Mouse (Mus musculus) hindbrain, embryonic 13.5 days (tissue): ENCODE measurements at regions not wholly inside any gene's neighbourhood (a gene's known extent, or its start where the extent isn't known, plus 50 kb on each side); places are given as distances from the start of the nearest gene placed in this dataset.

Experiments used
- ATAC-seq: fragments of 200-750 bp; cut with Nextera tagmentation; 2 replicates; pipeline ENCODE4 v1.8.0; 2017; ENCODE audit warnings: moderate TSS enrichment; ENCODE audit not compliant: low FRiP score
- H3K27ac ChIP-seq: fragments of 300-500 bp; sonication (generic); 2 replicates; pipeline ENCODE4 v1.5.1; 2015; ENCODE audit warnings: inconsistent platforms, mild to moderate bottlenecking, moderate library complexity
- H3K27me3 ChIP-seq: fragments of 300-500 bp; sonication (generic); 2 replicates; pipeline ENCODE4 v1.6.1; 2015; ENCODE audit warnings: mild to moderate bottlenecking, inconsistent platforms
- H3K36me3 ChIP-seq: fragments of 300-500 bp; sonication (generic); 2 replicates; pipeline ENCODE4 v1.6.1; 2015; ENCODE audit warnings: mild to moderate bottlenecking, inconsistent platforms
- H3K4me1 ChIP-seq: fragments of 300-500 bp; sonication (generic); replicated peaks from 2 replicates; pipeline ENCODE4 v1.6.1; 2015; ENCODE audit warnings: inconsistent platforms
- H3K4me2 ChIP-seq: fragments of 300-500 bp; sonication (generic); 2 replicates; pipeline ENCODE4 v1.6.1; 2015; ENCODE audit warnings: inconsistent platforms, mild to moderate bottlenecking, moderate library complexity
- H3K4me3 ChIP-seq: fragments of 300-500 bp; sonication (generic); 2 replicates; pipeline ENCODE4 v1.5.1; 2015; ENCODE audit warnings: mild to moderate bottlenecking, inconsistent platforms
- H3K9ac ChIP-seq: fragments of 300-500 bp; sonication (generic); 2 replicates; pipeline ENCODE4 v1.6.1; 2015; ENCODE audit warnings: mild to moderate bottlenecking, inconsistent platforms
- H3K9me3 ChIP-seq: fragments of 300-500 bp; sonication (generic); 2 replicates; pipeline ENCODE4 v1.6.1; 2016; ENCODE audit warnings: inconsistent platforms
- WGBS: fragments of 180-500 bp; shearing (Covaris S2); methylation state at CpG from one replicate; pipeline ENCODE4 v1.1.7; 2015; 5-methylcytosine and 5-hydroxymethylcytosine counted together

DNA sequence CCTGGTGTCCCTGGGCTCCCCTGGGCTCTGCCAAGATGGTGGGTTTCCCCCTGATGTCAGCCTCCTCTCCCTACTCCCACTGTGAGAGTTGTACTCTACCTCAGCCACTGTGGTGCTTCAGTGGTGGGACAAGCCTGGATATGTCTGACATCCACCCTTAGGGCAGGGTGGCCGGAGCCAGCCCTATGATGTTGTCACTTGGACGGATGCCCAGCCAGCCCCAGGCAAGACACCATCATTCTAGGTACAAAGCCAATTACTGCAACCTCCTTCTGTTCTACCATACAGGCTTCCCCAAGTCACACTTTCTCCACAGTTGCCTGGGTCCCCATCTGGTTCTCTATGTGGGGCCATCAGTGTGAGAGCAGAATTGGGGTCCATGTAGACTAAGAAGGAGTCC is 141.0 kb upstream of the Smim23 start:
- no peak overlapping the region for H3K27ac ChIP-seq
- no peak overlapping the region for H3K4me3 ChIP-seq
- H3K4me2 ChIP-seq: no peak overlapping the region
- no peaks in the 10 kb centered on the region for H3K9me3 ChIP-seq
- no peaks in the 10 kb centered on the region for H3K36me3 ChIP-seq
- no peaks in the 10 kb centered on the region for H3K27me3 ChIP-seq
- peaks cover 8% of the 10 kb centered on the region; the same call in 1 of the 2 replicates for H3K4me1 ChIP-seq
- ATAC-seq: no peak
- WGBS: 68% methylated on average over 2 of the region's 2 CpGs
- no peak overlapping the region for H3K9ac ChIP-seq

- Histone ChIP-seq H3K27ac (no peak overlapping the region), H3K9me3 (no peaks in the 10 kb centered on the region), H3K4me1 (peaks cover 8% of the 10 kb centered on the region; the same call in 1 of the 2 replicates), H3K4me2 (no peak overlapping the region), H3K9ac (no peak overlapping the region), H3K4me3 (no peak overlapping the region), H3K36me3 (no peaks in the 10 kb centered on the region), H3K27me3 (no peaks in the 10 kb centered on the region)
- 30% methylated on average over 6 of the region's 6 CpGs for WGBS
- ATAC-seq: no peak
Measured at GRCm38 (mm10) chr11:32963625-32964293, 139.4 kb upstream of the Smim23 start.

DNA sequence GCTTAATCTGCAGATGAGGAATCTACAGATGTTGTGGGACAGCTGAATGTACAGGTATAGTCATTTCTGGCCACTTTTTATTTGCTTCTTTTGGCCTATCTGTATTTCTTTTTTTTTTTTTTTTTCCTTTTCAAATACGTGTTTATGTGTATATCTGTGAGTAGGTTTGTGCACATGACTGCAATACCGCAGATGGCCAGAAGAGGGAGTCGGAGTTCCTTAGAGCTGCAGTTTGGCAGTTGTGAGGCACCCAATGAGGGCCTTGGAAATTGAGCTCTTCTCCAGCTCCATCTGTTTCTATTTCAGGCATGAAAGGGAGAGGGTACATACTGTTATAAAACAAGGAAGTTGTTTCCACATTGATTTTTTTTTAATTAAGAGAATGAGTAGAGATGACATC is 137.2 kb upstream of the Smim23 start:
- 79% methylated on average over 3 of the region's 3 CpGs for WGBS
- Histone ChIP-seq H3K36me3 (no peaks in the 10 kb centered on the region), H3K27ac (no peak overlapping the region), H3K4me1 (peaks cover 8% of the 10 kb centered on the region; the same call in 1 of the 2 replicates), H3K4me3 (no peak overlapping the region), H3K4me2 (no peak overlapping the region), H3K27me3 (0 out of 2 replicates have a peak, but pooled peaks cover 10% of the 10 kb centered on the region), H3K9me3 (no peaks in the 10 kb centered on the region), H3K9ac (no peak overlapping the region)
- ATAC-seq: no peak

- H3K4me2 ChIP-seq: no peak overlapping the region
- 0 out of 2 replicates have a peak, but pooled peaks cover 10% of the 10 kb centered on the region for H3K27me3 ChIP-seq
- H3K9me3 ChIP-seq: no peaks in the 10 kb centered on the region
- peaks cover 5% of the 10 kb centered on the region; the same call in 1 of the 2 replicates for H3K4me1 ChIP-seq
- WGBS: 71% methylated on average over 5 of the region's 5 CpGs
- H3K4me3 ChIP-seq: no peak overlapping the region
- H3K27ac ChIP-seq: no peak overlapping the region
- H3K9ac ChIP-seq: no peak overlapping the region
- no peaks in the 10 kb centered on the region for H3K36me3 ChIP-seq
- no peak for ATAC-seq
Measured at GRCm38 (mm10) chr11:32958961-32959360, 134.6 kb upstream of the Smim23 start.

GRCm38 (mm10) chr11:32956993-32957392 is 132.6 kb upstream of the Smim23 start:
- Histone ChIP-seq H3K9me3 (no peaks in the 10 kb centered on the region), H3K4me1 (no peaks in the 10 kb centered on the region), H3K27ac (no peak overlapping the region), H3K9ac (no peak overlapping the region), H3K36me3 (no peaks in the 10 kb centered on the region), H3K27me3 (0 out of 2 replicates have a peak, but pooled peaks cover 13% of the 10 kb centered on the region), H3K4me3 (no peak overlapping the region), H3K4me2 (no peak overlapping the region)
- ATAC-seq: peak; percentile 63; the same call in 1 of the 2 replicates
- 32% methylated on average over 7 of the region's 7 CpGs for WGBS

DNA sequence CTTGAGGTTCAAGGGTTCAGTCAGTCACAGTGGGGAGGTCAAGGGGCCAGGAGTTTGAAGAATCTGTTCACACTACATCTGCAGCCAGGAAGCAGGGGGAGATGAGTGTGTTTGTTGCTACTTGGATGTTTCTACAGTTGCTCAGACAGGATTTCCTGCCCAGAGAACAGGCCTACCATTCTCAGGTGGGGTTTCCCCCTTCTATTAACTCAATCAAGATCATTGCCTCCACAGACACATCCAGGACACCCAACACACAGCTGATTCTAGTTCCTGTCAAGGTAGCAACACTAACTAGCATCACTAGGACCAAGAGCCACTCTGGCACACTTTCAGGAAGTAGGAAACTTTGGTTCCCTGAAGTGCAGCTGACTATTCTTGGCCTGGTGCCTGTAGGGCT is 127.9 kb upstream of the Smim23 start:
- Histone ChIP-seq H3K9ac (no peak overlapping the region), H3K4me3 (no peak overlapping the region), H3K4me2 (no peak overlapping the region), H3K36me3 (no peaks in the 10 kb centered on the region), H3K27me3 (0 out of 2 replicates have a peak, but pooled peaks cover 3% of the 10 kb centered on the region), H3K9me3 (no peaks in the 10 kb centered on the region), H3K27ac (no peak overlapping the region), H3K4me1 (no peaks in the 10 kb centered on the region)
- ATAC-seq: no peak

DNA sequence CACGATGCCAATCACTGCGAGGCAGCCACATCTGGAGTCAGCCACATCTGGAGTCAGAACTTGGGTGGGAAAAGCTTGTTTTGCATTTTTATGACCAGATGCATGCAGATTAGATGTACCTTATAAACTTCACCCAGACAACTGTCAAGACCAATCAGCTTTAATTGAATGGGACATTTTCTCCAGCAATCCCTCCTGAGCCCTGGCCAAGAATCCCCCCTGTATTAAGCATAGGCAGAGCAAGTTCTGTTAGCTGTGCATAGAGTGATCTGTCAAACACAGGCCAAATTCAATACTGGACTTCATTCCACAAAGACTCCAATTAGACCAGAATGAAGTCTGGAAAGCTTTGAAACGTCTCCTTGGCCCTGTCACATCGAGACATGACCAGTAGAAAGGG is 123.7 kb upstream of the Smim23 start:
- Histone ChIP-seq H3K4me3 (no peak overlapping the region), H3K4me2 (no peak overlapping the region), H3K9ac (no peak overlapping the region), H3K27ac (no peak overlapping the region), H3K36me3 (no peaks in the 10 kb centered on the region), H3K9me3 (no peaks in the 10 kb centered on the region), H3K27me3 (no peaks in the 10 kb centered on the region), H3K4me1 (no peaks in the 10 kb centered on the region)
- WGBS: 75% methylated on average over 4 of the region's 4 CpGs
- ATAC-seq: no peak

DNA sequence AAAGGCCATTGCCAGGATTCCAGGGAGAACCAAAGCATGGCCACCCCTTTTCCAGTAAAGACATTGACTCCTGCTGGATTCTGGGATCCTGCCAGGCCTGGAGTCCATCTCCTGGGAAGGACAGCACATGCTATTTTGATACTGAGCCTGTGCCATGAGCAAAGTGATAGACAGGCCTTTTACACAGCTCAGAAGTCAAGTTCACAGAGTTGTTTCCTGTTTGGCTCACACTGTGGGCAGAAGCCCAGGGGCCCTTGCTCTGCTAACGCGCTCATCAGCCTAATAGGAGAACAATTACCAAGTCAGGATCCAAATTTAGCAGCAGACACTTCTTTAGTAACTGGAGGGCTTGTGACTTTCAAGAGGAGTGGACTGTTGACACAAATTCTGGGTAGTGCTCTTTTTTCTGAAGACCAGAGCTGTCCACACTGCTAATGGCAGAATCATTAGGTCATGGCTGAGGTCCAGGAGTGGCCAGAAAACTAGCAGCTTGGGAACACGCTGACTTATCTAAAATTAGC is 122.1 kb upstream of the Smim23 start:
- Histone ChIP-seq H3K9ac (no peak overlapping the region), H3K4me1 (peaks cover 5% of the 10 kb centered on the region), H3K36me3 (no peaks in the 10 kb centered on the region), H3K9me3 (no peaks in the 10 kb centered on the region), H3K27ac (no peak overlapping the region), H3K4me2 (no peak overlapping the region), H3K4me3 (no peak overlapping the region), H3K27me3 (no peaks in the 10 kb centered on the region)
- ATAC-seq: no peak
- WGBS: 77% methylated on average over 3 of the region's 3 CpGs

DNA sequence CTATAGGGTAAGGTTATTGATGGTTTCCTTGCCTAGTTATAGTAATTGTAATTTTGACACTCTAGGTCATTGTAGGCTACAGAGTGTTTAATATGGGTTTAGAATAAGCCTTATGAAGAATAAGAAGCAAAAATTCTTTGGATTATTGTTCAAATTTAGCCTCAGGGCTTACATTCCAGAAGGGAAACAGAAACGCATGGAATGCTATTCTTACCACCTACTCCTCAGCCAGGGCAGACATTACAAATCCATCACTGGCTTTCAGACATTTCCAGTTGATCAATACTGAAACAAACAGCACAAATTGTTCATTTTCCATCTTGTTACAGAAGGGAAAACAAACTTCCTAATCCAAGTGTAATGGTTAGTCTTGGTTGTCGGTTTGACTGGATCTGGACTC is 120.7 kb upstream of the Smim23 start:
- no peak overlapping the region for H3K27ac ChIP-seq
- H3K4me2 ChIP-seq: no peak overlapping the region
- no peaks in the 10 kb centered on the region for H3K9me3 ChIP-seq
- H3K36me3 ChIP-seq: no peaks in the 10 kb centered on the region
- no peak overlapping the region for H3K9ac ChIP-seq
- WGBS: 80% methylated on average over 2 of the region's 2 CpGs
- H3K4me3 ChIP-seq: no peak overlapping the region
- H3K27me3 ChIP-seq: no peaks in the 10 kb centered on the region
- peaks cover 8% of the 10 kb centered on the region for H3K4me1 ChIP-seq
- ATAC-seq: no peak

DNA sequence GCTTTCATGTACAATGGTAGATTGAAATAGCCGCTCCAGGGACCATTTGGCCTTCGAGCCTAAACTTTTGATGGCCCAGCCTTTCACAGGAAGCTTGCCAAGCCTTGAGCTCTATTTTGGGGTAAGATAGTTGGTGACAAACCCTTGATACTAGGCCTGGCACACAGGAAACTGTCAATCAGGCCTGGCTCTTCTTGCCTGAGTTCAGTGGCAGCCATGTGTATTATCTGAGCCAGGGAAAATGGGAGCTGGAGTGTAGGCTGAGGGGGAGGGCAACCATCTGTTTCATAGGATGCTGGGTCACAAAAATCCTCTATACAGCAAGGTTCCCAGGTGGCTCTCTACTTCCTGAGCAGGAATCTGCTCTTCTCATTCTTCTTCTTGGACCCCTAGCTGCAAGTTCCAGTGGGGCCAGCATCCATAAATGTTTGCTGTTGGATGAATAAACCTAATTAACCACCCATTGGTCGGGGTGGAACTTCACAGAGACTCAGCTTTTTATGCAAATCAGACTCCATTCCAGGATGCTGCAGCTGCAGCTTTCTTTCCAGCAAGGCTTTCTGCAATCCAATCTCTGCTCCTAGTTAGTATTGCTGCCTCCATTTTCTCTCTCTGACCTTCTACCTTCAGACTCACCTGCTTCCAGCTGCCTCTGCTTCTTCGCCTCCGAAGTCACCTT is 117.1 kb upstream of the Smim23 start:
- Histone ChIP-seq H3K27ac (peak overlapping the region; percentile 10; the same call in 1 of the 2 replicates), H3K4me1 (peaks cover 8% of the 10 kb centered on the region), H3K36me3 (no peaks in the 10 kb centered on the region), H3K9ac (no peak overlapping the region), H3K4me2 (no peak overlapping the region), H3K9me3 (no peaks in the 10 kb centered on the region), H3K27me3 (no peaks in the 10 kb centered on the region), H3K4me3 (no peak overlapping the region)
- ATAC-seq: 0 out of 2 replicates have a peak, but pooled peaks have one; percentile 43
- 65% methylated on average over 5 of the region's 5 CpGs for WGBS

GRCm38 (mm10) chr11:32939102-32939501 is 114.7 kb upstream of the Smim23 start:
- WGBS: 73% methylated on average over 1 of the region's 1 CpGs
- no peaks in the 10 kb centered on the region for H3K9me3 ChIP-seq
- ATAC-seq: no peak
- no peaks in the 10 kb centered on the region for H3K36me3 ChIP-seq
- no peaks in the 10 kb centered on the region for H3K27me3 ChIP-seq
- no peak overlapping the region for H3K27ac ChIP-seq
- peaks cover 8% of the 10 kb centered on the region for H3K4me1 ChIP-seq
- no peak overlapping the region for H3K9ac ChIP-seq
- no peak overlapping the region for H3K4me3 ChIP-seq
- no peak overlapping the region for H3K4me2 ChIP-seq

DNA sequence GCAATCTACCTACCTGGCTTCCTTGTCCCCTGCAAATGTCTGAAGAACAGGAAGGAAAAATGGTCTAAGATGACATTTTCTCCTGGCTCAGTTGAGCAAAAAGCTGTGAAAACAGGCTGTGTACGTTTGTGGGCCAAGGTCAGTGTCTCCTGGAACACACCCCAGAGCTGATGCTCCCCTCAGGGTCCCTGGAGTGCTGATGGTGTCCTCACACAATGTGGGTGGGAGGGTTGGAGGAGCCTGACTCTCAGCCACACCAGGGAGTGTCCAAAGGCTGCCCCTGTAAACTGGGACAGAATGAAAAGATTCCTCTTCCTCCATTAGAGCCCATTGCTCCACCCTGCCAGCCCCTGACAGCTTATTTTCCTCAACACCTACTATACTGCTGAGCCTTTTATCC is 112.8 kb upstream of the Smim23 start:
- Histone ChIP-seq H3K27ac (no peak overlapping the region), H3K4me2 (no peak overlapping the region), H3K4me3 (no peak overlapping the region), H3K9ac (no peak overlapping the region), H3K9me3 (no peaks in the 10 kb centered on the region), H3K36me3 (no peaks in the 10 kb centered on the region), H3K4me1 (peaks cover 8% of the 10 kb centered on the region), H3K27me3 (no peaks in the 10 kb centered on the region)
- 33% methylated on average over 1 of the region's 1 CpGs for WGBS
- no peak for ATAC-seq
